Mouse (Mus musculus) liver, embryonic 11.5 days (tissue): Measurements from ENCODE around the gene Xxylt1. TPM values are rescaled to one million over a fixed set of nuclear protein-coding genes. Genes with fewer than 3 reads are reported as not detected.

ENCODE experiments used
- ATAC-seq: fragments of 200-750 bp; cut with Nextera tagmentation; replicated peaks from 2 replicates; pipeline ENCODE4 v1.8.0; 2017; ENCODE audit warnings: moderate number of reproducible peaks, mild to moderate bottlenecking, moderate TSS enrichment, moderate library complexity; ENCODE audit not compliant: low FRiP score
- DNase-seq: peaks from one replicate; pipeline ENCODE4 v3.0.0-alpha.2; 2017; ENCODE audit warnings: low spot score
- H3K27ac ChIP-seq: fragments of 300-500 bp; sonication (generic); 2 replicates; pipeline ENCODE4 v1.5.1; 2014; ENCODE audit warnings: mild to moderate bottlenecking, low read depth, low read length, control low read depth
- H3K27me3 ChIP-seq: fragments of 300-500 bp; sonication (generic); replicated peaks from 2 replicates; pipeline ENCODE4 v1.6.1; 2014; ENCODE audit warnings: low read length, mixed read lengths; ENCODE audit not compliant: control insufficient read depth, insufficient read depth
- H3K36me3 ChIP-seq: fragments of 300-500 bp; sonication (generic); 2 replicates; pipeline ENCODE4 v1.6.1; 2014; ENCODE audit warnings: mild to moderate bottlenecking, low read length, moderate library complexity, mixed read lengths; ENCODE audit not compliant: control insufficient read depth, insufficient read depth
- H3K4me1 ChIP-seq: fragments of 300-500 bp; sonication (generic); replicated peaks from 2 replicates; pipeline ENCODE4 v1.6.1; 2014; ENCODE audit warnings: low read length, mixed read lengths; ENCODE audit not compliant: control insufficient read depth, insufficient read depth
- H3K4me2 ChIP-seq: fragments of 300-500 bp; sonication (generic); 2 replicates; pipeline ENCODE4 v1.6.1; 2014; ENCODE audit warnings: mild to moderate bottlenecking, control low read depth, moderate library complexity
- H3K4me3 ChIP-seq: fragments of 300-500 bp; sonication (generic); 2 replicates; pipeline ENCODE4 v1.5.1; 2014; ENCODE audit warnings: low read depth, low read length, control low read depth
- H3K9ac ChIP-seq: fragments of 300-500 bp; sonication (generic); 2 replicates; pipeline ENCODE4 v1.6.1; 2014; ENCODE audit warnings: low read depth, low read length, control low read depth
- H3K9me3 ChIP-seq: fragments of 300-500 bp; sonication (generic); 2 replicates; pipeline ENCODE4 v1.6.1; 2016; ENCODE audit warnings: low read length, inconsistent platforms, mixed read lengths; ENCODE audit not compliant: control insufficient read depth
- WGBS: fragments of 180-500 bp; shearing (Covaris S2); extraction: QIAGEN DNeasy Blood & Tissue Kit; methylation state at CpG from one replicate; pipeline ENCODE4 v1.1.7; 2014; 5-methylcytosine and 5-hydroxymethylcytosine counted together
- polyA plus RNA-seq: library from polyadenylated mRNA; unstranded; fragments of >200 nt; fragmentation: Nextera tagmentation; extraction: Ambion mirVana; gene quantifications from 2 replicates; pipeline ENCODE4 v1.2.1, GENCODE M21; 2014

Gene Xxylt1
- polyA plus RNA-seq, 1 experiment from 2014 or later: 10.7 TPM

DNA sequence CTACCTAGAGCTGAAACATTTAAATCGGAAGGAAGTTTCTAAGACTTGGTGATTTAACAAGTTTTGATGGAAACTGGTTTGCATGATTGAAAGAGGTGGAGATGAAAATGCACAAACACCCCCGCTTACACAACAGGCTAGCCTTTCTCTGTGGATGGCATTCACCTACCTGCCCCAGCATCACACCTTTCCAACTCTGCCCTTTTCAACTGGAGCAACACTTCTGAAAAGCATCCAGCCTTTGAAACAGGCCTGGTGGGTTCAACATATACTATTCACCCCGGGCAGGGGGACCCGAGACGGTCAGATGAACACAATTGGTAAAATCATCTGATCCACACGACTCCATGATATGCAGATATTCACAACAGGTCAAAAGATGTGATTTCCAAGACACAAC is 659 bp upstream of the Xxylt1 start:
- no peaks in the 10 kb centered on the region for H3K36me3 ChIP-seq
- DNase-seq (no peak), ATAC-seq (no peak)
- H3K4me3 ChIP-seq: no peak overlapping the region
- 74% methylated on average over 6 of the region's 6 CpGs for WGBS
- H3K4me1 ChIP-seq: peaks cover 6% of the 10 kb centered on the region
- peak overlapping the region; percentile 100; the same call in 1 of the 2 replicates for H3K4me2 ChIP-seq
- no peaks in the 10 kb centered on the region for H3K9me3 ChIP-seq
- no peaks in the 10 kb centered on the region for H3K27me3 ChIP-seq
- H3K9ac ChIP-seq: no peak overlapping the region
- no peak overlapping the region for H3K27ac ChIP-seq

DNA sequence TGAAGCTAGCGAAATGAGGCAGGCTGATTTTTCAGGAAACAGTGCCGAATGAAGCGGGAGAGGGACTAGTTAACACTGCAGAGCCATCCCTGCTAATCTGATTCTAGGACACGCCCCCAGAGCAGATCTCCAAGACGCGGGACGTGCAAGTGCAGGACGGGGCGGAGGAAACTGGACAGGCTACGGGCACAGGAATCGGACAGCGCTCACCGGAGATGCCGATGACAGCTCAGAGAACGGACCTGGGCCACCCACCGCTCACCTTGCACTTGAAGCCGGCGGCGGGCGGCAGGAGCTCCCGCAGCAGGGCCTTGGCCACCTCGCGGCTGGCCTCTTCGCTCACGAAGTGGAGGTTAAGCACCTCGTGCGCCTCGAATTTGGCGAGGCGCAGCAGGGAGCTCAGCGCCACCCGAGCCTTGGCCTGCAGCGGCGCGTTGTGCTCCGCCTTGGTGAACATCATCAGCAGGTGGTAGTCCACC is 620 bp downstream of the Xxylt1 start:
- under 1% methylated on average over 36 of the region's 36 CpGs for WGBS
- H3K4me3 ChIP-seq: peak overlapping the region; percentile 70
- ATAC-seq: peak; percentile 71

GRCm38 (mm10) chr16:31077396-31077795 is 3.8 kb downstream of the Xxylt1 start:
- H3K9ac ChIP-seq: no peak overlapping the region
- DNase-seq (no peak), ATAC-seq (no peak)
- no peaks in the 10 kb centered on the region for H3K9me3 ChIP-seq
- no peaks in the 10 kb centered on the region for H3K27me3 ChIP-seq
- H3K4me1 ChIP-seq: peaks cover 6% of the 10 kb centered on the region
- no peak overlapping the region for H3K4me3 ChIP-seq
- H3K4me2 ChIP-seq: no peak overlapping the region
- H3K27ac ChIP-seq: no peak overlapping the region
- H3K36me3 ChIP-seq: no peaks in the 10 kb centered on the region
- WGBS: 93% methylated on average over 5 of the region's 5 CpGs

More for the DNA sequence above, 620 bp downstream of the Xxylt1 start:
- Histone ChIP-seq H3K4me1 (peaks cover 6% of the 10 kb centered on the region), H3K36me3 (no peaks in the 10 kb centered on the region), H3K27me3 (no peaks in the 10 kb centered on the region), H3K27ac (peak overlapping the region; percentile 84), H3K4me2 (peak overlapping the region; percentile 100), H3K9me3 (no peaks in the 10 kb centered on the region), H3K9ac (peak overlapping the region; percentile 80)
- DNase-seq: peak; percentile 76

DNA sequence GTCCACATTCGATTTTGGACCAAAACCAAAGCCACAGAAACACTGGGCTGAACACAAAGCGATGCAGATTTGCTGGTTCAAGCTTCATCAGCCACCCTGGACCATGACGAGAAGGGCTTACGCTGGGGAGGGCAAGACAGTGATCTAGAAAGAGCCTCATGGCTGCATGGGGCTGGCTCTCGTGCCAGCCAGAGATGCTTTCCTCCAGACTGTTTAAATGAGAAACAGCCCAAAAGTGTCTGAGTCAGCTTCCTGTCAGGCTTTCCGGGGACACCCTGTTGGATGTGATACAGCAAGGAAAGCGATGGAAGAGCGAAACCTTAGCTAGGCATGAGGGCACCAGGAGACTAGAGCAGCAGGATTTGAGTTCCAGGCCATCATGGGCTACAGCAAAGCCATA is 4.8 kb downstream of the Xxylt1 start:
- Histone ChIP-seq H3K27me3 (no peaks in the 10 kb centered on the region), H3K9me3 (no peaks in the 10 kb centered on the region), H3K4me1 (peaks cover 6% of the 10 kb centered on the region), H3K9ac (no peak overlapping the region), H3K4me3 (no peak overlapping the region), H3K4me2 (no peak overlapping the region), H3K27ac (no peak overlapping the region), H3K36me3 (no peaks in the 10 kb centered on the region)
- 85% methylated on average over 8 of the region's 8 CpGs for WGBS
- DNase-seq (no peak), ATAC-seq (no peak)

DNA sequence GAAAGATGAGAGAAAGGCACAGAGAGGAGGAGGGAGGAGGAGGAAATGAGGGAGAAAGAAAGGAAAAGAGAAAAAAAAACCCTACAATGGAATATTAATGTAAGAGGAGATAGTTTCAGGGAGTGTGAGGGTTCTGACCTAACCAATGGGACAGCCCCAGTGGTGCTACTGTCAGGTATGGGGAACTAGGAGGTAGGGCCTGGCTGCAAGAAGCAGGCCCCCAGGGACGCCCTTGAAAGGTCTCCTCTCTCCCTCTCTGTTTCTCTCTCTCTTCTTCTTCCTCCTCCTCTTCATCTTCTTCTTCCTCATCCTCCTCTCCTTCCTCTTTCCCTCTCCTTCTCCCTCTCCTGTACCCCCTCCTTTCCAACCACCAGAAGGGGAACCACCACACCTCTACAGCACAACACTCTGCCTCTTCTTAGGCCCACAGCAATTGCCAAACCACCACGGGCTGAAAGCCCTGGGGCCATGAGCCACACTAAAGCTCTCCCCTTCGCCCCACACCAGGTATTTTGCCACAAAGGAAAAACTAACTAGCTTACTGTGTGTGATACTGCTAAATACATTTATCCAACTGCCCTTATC is 6.8 kb downstream of the Xxylt1 start:
- Histone ChIP-seq H3K36me3 (no peaks in the 10 kb centered on the region), H3K27ac (no peak overlapping the region), H3K4me1 (peaks cover 13% of the 10 kb centered on the region), H3K9ac (no peak overlapping the region), H3K9me3 (no peaks in the 10 kb centered on the region), H3K27me3 (no peaks in the 10 kb centered on the region), H3K4me3 (no peak overlapping the region), H3K4me2 (no peak overlapping the region)
- ATAC-seq (no peak), DNase-seq (no peak)
- WGBS: 56% methylated on average over 3 of the region's 3 CpGs

- no peak for DNase-seq
- no peak for ATAC-seq
- WGBS: 80% methylated on average over 6 of the region's 6 CpGs
- Histone ChIP-seq H3K9ac (no peak overlapping the region), H3K9me3 (no peaks in the 10 kb centered on the region), H3K4me2 (no peak overlapping the region), H3K36me3 (no peaks in the 10 kb centered on the region), H3K4me3 (no peak overlapping the region), H3K27ac (no peak overlapping the region), H3K27me3 (no peaks in the 10 kb centered on the region), H3K4me1 (peaks cover 22% of the 10 kb centered on the region)
Observed at GRCm38 (mm10) chr16:31071731-31072130, 9.5 kb downstream of the Xxylt1 start.

- DNase-seq (peak; percentile 79), ATAC-seq (peak; percentile 76)
- H3K4me2 ChIP-seq: peak overlapping the region; percentile 51
- H3K4me3 ChIP-seq: no peak overlapping the region
- no peak overlapping the region for H3K27ac ChIP-seq
- H3K9ac ChIP-seq: peak overlapping the region; percentile 38; the same call in 1 of the 2 replicates
- H3K27me3 ChIP-seq: no peaks in the 10 kb centered on the region
- no peaks in the 10 kb centered on the region for H3K36me3 ChIP-seq
- peaks cover 32% of the 10 kb centered on the region for H3K4me1 ChIP-seq
- WGBS: 14% methylated on average over 20 of the region's 21 CpGs
- no peaks in the 10 kb centered on the region for H3K9me3 ChIP-seq
Observed at GRCm38 (mm10) chr16:31070358-31071133, 10.7 kb downstream of the Xxylt1 start.

DNA sequence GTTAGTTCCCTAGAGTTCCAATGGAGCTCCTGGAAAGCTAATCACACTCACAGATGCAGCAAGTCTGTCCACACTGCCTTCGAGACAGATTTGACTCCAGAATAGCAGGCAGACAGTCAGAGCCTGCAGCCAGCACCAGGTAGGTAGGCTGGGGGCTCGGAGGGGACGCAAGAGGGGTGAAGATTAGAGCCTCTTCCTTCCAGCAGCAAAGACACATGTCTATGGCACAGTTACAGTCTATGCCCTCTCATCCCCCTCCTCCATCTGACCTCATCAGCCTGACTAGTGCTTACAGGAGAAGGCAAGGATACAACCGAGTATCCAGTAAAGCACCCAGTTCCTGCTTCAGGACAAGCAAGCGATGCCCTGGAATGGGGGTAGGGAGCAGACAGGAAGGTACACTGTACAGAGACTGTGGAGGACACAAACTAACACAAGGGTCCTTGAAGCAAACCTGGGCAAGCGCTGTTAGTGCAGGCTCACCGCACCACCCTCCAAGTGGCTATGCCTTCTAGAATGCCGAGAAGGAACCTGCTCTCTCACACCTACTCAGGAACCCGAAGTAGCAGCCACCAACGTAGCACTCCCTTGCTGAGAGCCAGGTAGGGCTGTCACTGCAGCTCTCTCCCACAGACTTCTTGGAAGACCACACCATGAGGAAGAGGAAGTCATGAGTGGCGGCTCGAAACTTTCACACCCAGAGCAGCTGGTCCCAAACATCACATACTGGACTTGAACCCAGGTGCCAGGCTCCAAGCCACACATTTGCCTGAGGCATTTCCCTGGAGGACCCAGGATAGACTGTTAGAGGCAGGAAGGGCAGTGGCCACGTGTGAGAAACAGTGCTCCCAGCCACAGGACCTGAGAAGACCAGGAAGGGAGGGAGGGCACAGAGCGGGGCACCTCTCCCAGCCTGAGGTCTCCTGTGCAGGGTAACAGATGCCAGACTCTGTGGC is 11.7 kb downstream of the Xxylt1 start:
- no peak overlapping the region for H3K4me2 ChIP-seq
- H3K4me1 ChIP-seq: peaks cover 32% of the 10 kb centered on the region
- H3K9me3 ChIP-seq: no peaks in the 10 kb centered on the region
- H3K9ac ChIP-seq: no peak overlapping the region
- no peak for DNase-seq
- no peak for ATAC-seq
- H3K27ac ChIP-seq: no peak overlapping the region
- H3K36me3 ChIP-seq: no peaks in the 10 kb centered on the region
- H3K27me3 ChIP-seq: no peaks in the 10 kb centered on the region
- H3K4me3 ChIP-seq: no peak overlapping the region
- 76% methylated on average over 14 of the region's 14 CpGs for WGBS
